Mouse (Mus musculus) spleen, adult 2 months (tissue): ENCODE measurements around the gene Larp4.

Experiments used
- CTCF ChIP-seq: fragments of 200-500 bp; IDR thresholded peaks from 2 replicates; pipeline ENCODE4 v1.5.1; 2011; ENCODE audit warnings: mild to moderate bottlenecking, inconsistent platforms; ENCODE audit not compliant: insufficient read depth, insufficient read length, insufficient replicate concordance; ENCODE audit errors: extremely low read depth
- POLR2A ChIP-seq: fragments of 200-500 bp; IDR thresholded peaks from 2 replicates; pipeline ENCODE4 v1.6.1; 2011; ENCODE audit warnings: low read depth, low read length, inconsistent platforms

DNA sequence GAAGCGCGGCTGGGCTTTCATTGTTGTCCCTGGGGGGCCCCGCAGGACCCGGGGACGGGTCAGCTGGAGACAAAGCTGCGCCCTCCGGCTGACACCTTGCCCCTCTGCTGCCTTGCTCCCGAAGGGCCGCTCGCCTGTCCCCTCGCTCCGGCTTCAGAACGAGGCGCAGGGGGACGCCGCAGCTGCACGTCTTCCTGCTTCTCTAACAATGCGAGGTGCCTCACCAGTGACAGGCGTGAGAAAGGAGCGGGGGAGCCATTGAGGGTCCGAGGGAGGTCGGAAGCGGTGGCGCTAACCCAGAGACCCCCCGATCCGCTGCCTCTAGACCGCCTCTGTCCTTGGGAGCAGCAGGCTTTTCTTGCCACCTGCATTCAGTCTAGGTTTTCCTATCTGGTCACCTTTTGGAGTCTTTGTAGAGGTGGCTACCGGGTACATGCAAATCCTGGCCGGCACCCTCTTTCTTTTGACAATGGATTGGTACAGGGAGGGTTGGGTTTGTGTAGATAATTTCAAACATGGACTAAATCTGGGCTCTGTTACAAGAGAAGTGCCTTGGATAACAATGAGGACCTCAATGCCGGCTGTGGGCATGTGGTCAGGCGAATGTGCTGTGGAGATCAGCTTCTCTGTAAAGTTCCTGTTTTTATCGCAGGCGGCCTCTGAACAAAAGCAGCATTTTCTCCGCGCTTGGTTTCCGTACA lies 69.3 kb downstream of the Larp4 start:
- TF ChIP-seq POLR2A (no peak), CTCF (no peak)
